Mouse (Mus musculus) limb, embryonic 14.5 days (tissue): ENCODE measurements around the gene Chst3. TPM values are rescaled to one million over a fixed set of nuclear protein-coding genes. Genes with fewer than 3 reads are reported as not detected.
"Not testable (repeated sequence)": the region's sequence is repeated elsewhere in the genome, so short reads cannot be mapped to it uniquely, and the experiment has no call there.

Source experiments
- ATAC-seq: fragments of 200-750 bp; cut with Nextera tagmentation; 2 replicates; pipeline ENCODE4 v1.8.0; 2017; ENCODE audit warnings: low read depth, moderate number of reproducible peaks, moderate TSS enrichment; ENCODE audit not compliant: low FRiP score
- DNase-seq: peaks from one replicate; pipeline ENCODE4 v3.0.0-alpha.2; 2015; ENCODE audit warnings: low spot score
- H3K27ac ChIP-seq: fragments of 300-500 bp; sonication (generic); replicated peaks from 2 replicates; pipeline ENCODE4 v1.5.1; 2014; ENCODE audit warnings: low read depth, mild to moderate bottlenecking, low read length, moderate library complexity, mixed read lengths
- H3K27me3 ChIP-seq: fragments of 300-500 bp; sonication (generic); 2 replicates; pipeline ENCODE4 v1.6.1; 2014; ENCODE audit warnings: low read length, mixed read lengths; ENCODE audit not compliant: control insufficient read depth, insufficient read depth
- H3K36me3 ChIP-seq: fragments of 300-500 bp; sonication (generic); 2 replicates; pipeline ENCODE4 v1.6.1; 2014; ENCODE audit warnings: mild to moderate bottlenecking, low read length, moderate library complexity, mixed read lengths; ENCODE audit not compliant: control insufficient read depth, insufficient read depth
- H3K4me1 ChIP-seq: fragments of 300-500 bp; sonication (generic); 2 replicates; pipeline ENCODE4 v1.6.1; 2014; ENCODE audit warnings: antibody characterized with exemption, low read length, mixed read lengths; ENCODE audit not compliant: control insufficient read depth, insufficient read depth
- H3K4me2 ChIP-seq: fragments of 300-500 bp; sonication (generic); replicated peaks from 2 replicates; pipeline ENCODE4 v1.6.1; 2014; ENCODE audit warnings: low read depth, mild to moderate bottlenecking, low read length, moderate library complexity; ENCODE audit not compliant: severe bottlenecking
- H3K4me3 ChIP-seq: fragments of 300-500 bp; sonication (generic); replicated peaks from 2 replicates; pipeline ENCODE4 v1.5.1; 2014; ENCODE audit warnings: low read length
- H3K9ac ChIP-seq: fragments of 300-500 bp; sonication (generic); 2 replicates; pipeline ENCODE4 v1.6.1; 2014; ENCODE audit warnings: mild to moderate bottlenecking, low read depth, low read length, moderate library complexity; ENCODE audit not compliant: severe bottlenecking
- H3K9me3 ChIP-seq: fragments of 300-500 bp; sonication (generic); 2 replicates; pipeline ENCODE4 v1.6.1; 2016; ENCODE audit warnings: low read length; ENCODE audit not compliant: control insufficient read depth
- POLR2A ChIP-seq: fragments of 200-500 bp; IDR thresholded peaks from 2 replicates; pipeline ENCODE4 v1.8.0; 2012; ENCODE audit warnings: inconsistent platforms, mild to moderate bottlenecking, moderate library complexity, borderline replicate concordance; ENCODE audit not compliant: insufficient read depth, insufficient read length; ENCODE audit errors: extremely low read depth
- WGBS: fragments of 180-500 bp; shearing (Covaris S2); extraction: QIAGEN DNeasy Blood & Tissue Kit; methylation state at CpG from one replicate; pipeline ENCODE4 v1.1.7; 2014; 5-methylcytosine and 5-hydroxymethylcytosine counted together
- polyA plus RNA-seq, 2 experiments: library from polyadenylated mRNA; depleted of rRNA in 1 of 2; stranded (reverse) in 1 of 2; unstranded in 1 of 2; fragments of >200 nt; fragmentation: Nextera tagmentation in 1 of 2; extraction: Ambion mirVana in 1 of 2; gene quantifications; 2 replicates each; pipeline versions ENCODE4 v1.2.1 to v1.2.3; 2012 to 2014

Chst3 gene
- polyA plus RNA-seq, 2 experiments: 2.0 to 7.7 TPM

DNA sequence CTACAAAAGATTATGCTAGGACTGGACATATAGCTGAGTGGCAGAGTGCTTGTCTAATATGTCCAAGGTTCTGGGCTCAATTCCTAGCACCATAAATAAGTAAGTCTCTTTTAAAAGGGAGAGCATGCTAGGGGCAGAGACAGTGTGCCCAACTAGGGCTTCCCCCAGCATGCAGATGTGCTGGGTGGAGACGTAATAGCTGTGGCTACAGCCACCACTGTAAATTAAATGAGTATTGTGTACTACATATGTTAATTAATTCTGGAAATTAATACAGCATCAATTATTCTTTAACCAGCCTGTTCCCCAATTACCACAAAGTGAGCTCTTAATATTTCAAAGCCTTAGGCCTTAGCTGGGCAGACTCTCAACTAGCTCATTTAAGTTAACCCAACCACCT lies 54.2 kb downstream of the Chst3 start:
- H3K4me2 ChIP-seq: no peak overlapping the region
- ATAC-seq (no peak), DNase-seq (no peak)
- TF ChIP-seq POLR2A: no peak
- no peak overlapping the region for H3K9ac ChIP-seq
- no peaks in the 10 kb centered on the region for H3K4me1 ChIP-seq
- H3K9me3 ChIP-seq: no peaks in the 10 kb centered on the region
- H3K36me3 ChIP-seq: no peaks in the 10 kb centered on the region
- no peaks in the 10 kb centered on the region for H3K27me3 ChIP-seq
- 67% methylated on average over 1 of the region's 1 CpGs for WGBS
- no peak overlapping the region for H3K4me3 ChIP-seq
- H3K27ac ChIP-seq: no peak overlapping the region

DNA sequence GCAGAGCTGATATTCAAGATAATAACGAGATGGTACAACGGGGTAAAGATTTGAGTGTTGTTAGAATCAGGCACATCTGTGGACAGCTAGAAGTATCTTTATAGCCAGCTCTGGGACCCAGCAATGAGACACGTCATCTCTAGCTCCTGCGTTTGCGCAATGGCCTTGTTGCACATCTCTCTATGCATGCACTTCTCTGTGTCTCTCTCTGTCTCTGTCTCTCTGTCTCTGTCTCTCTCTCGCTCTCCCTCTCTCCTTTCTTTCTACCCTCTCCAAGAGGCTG lies 56.1 kb downstream of the Chst3 start:
- no peak overlapping the region for H3K27ac ChIP-seq
- H3K4me1 ChIP-seq: no peaks in the 10 kb centered on the region
- DNase-seq (no peak), ATAC-seq (no peak)
- 85% methylated on average over 6 of the region's 6 CpGs for WGBS
- H3K9ac ChIP-seq: no peak overlapping the region
- H3K4me3 ChIP-seq: no peak overlapping the region
- no peak overlapping the region for H3K4me2 ChIP-seq
- no peaks in the 10 kb centered on the region for H3K9me3 ChIP-seq
- no peaks in the 10 kb centered on the region for H3K36me3 ChIP-seq
- no peaks in the 10 kb centered on the region for H3K27me3 ChIP-seq
- no peak for TF ChIP-seq POLR2A

GRCm38 (mm10) chr10:60162184-60162972 lies 56.7 kb downstream of the Chst3 start:
- not testable (repeated sequence) for H3K4me1 ChIP-seq, DNase-seq, H3K4me3 ChIP-seq, H3K27me3 ChIP-seq, H3K27ac ChIP-seq, H3K9me3 ChIP-seq, H3K9ac ChIP-seq, H3K36me3 ChIP-seq, ATAC-seq, H3K4me2 ChIP-seq
- 83% methylated on average over 8 of the region's 8 CpGs for WGBS

- not testable (repeated sequence) for H3K27ac ChIP-seq, H3K9me3 ChIP-seq, H3K27me3 ChIP-seq, ATAC-seq, H3K36me3 ChIP-seq, DNase-seq, H3K9ac ChIP-seq, H3K4me3 ChIP-seq, H3K4me2 ChIP-seq, H3K4me1 ChIP-seq
- WGBS: 58% methylated on average over 3 of the region's 3 CpGs
Observed at GRCm38 (mm10) chr10:60161397-60161796, 57.7 kb downstream of the Chst3 start.

GRCm38 (mm10) chr10:60158144-60158543 lies 60.9 kb downstream of the Chst3 start:
- Histone ChIP-seq H3K27ac (no peak overlapping the region), H3K9ac (no peak overlapping the region), H3K27me3 (no peaks in the 10 kb centered on the region), H3K4me2 (no peak overlapping the region), H3K4me3 (no peak overlapping the region), H3K4me1 (no peaks in the 10 kb centered on the region), H3K9me3 (no peaks in the 10 kb centered on the region), H3K36me3 (no peaks in the 10 kb centered on the region)
- no peak for DNase-seq
- 92% methylated on average over 3 of the region's 3 CpGs for WGBS
- no peak for ATAC-seq
- no peak for TF ChIP-seq POLR2A

- TF ChIP-seq POLR2A: no peak
- H3K4me2 ChIP-seq: no peak overlapping the region
- no peaks in the 10 kb centered on the region for H3K9me3 ChIP-seq
- no peaks in the 10 kb centered on the region for H3K4me1 ChIP-seq
- H3K36me3 ChIP-seq: no peaks in the 10 kb centered on the region
- no peak overlapping the region for H3K4me3 ChIP-seq
- no peaks in the 10 kb centered on the region for H3K27me3 ChIP-seq
- no peak overlapping the region for H3K27ac ChIP-seq
- DNase-seq (no peak), ATAC-seq (no peak)
- H3K9ac ChIP-seq: no peak overlapping the region
Observed at GRCm38 (mm10) chr10:60156016-60156415, 63.0 kb downstream of the Chst3 start.
